Mouse (Mus musculus) megakaryocyte, embryonic 14.5 days (primary cell): Measurements from ENCODE around the gene Plxna1.

ENCODE experiments used
- FLI1 ChIP-seq: IDR thresholded peaks from 2 replicates; pipeline ENCODE4 v1.6.1; 2012; ENCODE audit warnings: low read length, inconsistent platforms, mixed read lengths
- GATA1 ChIP-seq: IDR thresholded peaks from 3 replicates; pipeline ENCODE4 v1.6.1; 2012; ENCODE audit warnings: mixed read lengths, low read length, inconsistent platforms, borderline replicate concordance

- no peak for TF ChIP-seq GATA1
- no peak for TF ChIP-seq FLI1
These were observed 20.4 kb downstream of the Plxna1 start for GRCm38 (mm10) chr6:89341981-89342380.
